Mouse (Mus musculus) liver (tissue): ENCODE measurements around the gene Dnah1.

Experiments used
- DNase-seq: peaks from one replicate; pipeline ENCODE4 v3.0.0-alpha.2; 2020; ENCODE audit warnings: mixed read lengths

Dnah1 gene

DNA sequence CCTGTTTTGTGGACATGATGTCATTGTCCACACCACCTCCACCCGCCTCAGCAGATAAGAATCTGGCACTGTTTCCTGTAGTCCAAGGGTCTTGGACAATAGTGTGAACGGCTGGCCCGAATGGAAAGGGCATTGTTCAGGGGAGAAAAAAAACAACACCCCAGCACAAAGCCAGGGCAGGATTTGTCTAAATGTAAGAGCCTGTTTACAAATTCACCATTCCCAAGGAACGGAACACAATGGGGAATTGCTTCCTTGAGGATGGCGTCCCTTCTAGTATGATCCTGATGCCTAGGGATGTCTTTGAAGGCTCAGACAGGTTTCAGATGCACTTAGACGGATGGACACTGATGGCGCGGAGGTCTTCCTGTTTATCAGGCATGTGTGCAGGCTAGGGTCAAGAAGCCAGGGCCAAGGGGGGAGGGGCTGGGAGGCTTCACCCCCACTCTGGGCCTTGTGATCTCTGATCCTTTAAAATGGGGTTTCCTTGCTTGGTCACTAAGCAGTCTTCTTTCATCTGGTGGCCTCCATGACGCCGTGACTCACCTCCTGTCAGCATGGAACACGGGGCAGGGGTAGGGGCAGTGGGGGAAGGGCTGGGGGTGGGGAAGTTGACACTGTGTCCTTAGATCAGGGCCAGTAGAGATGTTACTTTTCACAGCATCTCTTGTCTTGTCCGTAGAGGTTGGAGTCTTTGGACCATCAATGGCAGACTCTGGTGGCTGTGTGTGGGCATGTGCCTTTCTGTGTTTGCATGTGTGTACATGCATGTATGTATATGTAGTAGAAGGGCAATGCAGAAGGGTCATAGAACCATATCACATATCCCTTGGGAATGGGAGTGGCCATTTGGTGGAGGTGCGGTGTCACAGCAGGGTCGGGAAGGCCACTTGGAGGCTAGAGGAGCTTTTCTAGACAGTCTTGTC lies 90.4 kb downstream of the Dnah1 start:
- no peak for DNase-seq

DNA sequence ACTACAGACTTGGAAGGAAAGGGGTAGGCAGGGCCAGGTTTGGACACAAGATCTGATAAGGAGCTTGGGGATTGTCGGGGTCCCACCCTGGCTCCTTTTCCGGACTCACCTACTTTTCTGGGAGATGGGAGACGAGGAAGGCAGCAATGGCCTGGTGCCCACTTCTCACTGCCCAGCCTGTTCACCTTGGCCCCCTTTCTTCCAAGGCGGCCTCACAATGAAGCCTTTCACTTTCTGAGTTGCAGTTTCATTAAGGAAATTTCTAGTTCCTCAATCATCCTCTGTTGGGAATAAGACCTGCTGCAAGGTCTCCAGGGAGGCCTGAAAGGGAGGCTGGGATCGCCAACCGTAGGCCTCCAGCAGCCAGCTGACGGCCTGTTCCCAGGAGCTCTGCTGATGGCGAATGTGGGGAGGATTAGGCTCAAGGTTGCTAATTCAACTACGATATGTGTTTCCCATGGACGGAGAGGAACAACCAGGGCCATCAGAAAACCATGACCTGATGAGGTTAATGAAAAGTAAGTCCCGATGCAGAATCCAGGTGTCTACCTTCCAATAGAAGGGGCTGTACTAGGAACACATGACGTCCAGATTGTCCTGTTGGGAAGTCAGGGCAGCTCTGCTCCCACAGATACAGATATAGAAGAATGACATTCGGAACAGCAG lies 91.2 kb downstream of the Dnah1 start:
- no peak for DNase-seq

DNA sequence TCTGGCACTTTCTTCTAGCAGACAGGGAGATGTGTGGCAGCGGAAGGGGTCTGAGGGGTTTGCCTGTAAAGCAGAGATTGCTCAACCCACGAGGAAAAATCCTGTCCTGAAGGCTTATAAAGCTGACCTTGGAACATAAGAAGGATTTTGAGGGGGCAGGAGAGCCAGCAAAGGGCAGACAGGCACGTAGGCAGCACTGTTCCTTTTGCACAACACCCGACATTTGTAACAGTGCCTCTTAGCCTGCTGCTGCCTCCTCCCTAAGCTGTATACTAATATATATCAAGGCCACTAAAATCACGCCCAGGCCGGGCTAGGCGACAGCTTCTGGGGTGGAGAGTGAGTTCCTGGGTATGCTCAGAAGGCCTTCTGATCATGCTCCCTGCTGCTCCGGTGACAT lies 93.3 kb downstream of the Dnah1 start:
- DNase-seq: no peak

DNA sequence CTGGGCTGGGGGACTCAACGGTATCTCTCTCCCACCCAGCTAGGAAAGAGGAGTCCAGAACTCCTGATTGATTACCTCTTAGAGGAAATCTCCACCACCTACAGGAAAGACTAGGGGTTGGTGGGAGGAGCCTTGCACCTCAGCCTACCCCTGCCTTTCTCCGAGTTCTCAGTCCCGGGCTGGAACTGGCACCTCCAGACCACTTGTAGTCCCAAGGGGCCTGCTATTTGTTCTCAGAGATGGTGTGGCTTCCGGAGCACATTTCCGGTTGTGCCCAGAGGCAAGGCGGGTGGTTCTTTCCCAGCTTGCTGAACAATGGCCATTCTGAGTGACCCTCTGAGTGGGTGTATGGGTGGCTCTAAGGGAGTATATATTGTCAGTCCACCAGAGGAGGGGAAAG lies 95.5 kb downstream of the Dnah1 start:
- DNase-seq: no peak

DNA sequence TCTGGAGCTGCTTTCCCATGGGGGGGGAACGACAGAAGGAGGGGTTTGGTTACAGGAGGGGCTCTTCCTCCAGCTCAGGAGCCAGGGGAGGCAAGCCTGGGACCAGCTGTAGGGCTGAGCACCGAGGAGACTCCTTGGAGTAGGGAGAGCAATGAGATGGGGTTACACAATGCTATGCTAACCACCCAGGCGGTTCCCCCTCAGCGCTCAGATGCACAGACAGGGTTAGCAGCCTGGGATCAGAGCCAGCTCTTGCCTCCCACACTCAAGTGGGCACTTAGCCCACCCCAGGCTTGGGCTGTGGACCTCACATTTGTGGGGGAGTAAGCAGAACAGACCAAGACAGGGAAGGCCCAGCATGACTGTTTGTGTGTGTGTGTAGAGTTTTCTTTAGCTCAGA lies 96.7 kb downstream of the Dnah1 start:
- peak; percentile 42 for DNase-seq

DNA sequence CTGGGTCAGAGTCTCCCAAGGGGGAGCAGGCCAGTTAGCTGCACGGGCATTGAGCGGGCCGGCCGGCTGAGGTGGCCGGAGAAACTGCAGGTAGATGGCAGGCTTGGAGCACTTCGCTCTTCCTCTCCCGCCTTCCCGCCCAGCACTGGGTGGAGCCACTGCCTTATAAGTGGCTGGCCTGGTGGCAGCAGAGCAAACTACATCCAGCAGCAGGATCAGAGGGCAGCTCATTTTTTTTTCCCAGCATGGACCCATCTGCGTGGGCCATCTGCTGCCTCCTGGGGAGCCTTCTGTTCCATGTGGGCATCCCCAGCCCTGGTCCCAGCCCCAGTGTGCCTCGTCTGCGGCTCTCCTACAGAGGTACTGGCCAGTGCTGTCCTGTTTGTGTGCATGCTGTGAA lies 106.0 kb downstream of the Dnah1 start, which contains the start of gene Sema3g:
Gene Sema3g (plus strand): TSS at position 195 of the 400 bp plus-strand sequence.
- peak; percentile 71 for DNase-seq

DNA sequence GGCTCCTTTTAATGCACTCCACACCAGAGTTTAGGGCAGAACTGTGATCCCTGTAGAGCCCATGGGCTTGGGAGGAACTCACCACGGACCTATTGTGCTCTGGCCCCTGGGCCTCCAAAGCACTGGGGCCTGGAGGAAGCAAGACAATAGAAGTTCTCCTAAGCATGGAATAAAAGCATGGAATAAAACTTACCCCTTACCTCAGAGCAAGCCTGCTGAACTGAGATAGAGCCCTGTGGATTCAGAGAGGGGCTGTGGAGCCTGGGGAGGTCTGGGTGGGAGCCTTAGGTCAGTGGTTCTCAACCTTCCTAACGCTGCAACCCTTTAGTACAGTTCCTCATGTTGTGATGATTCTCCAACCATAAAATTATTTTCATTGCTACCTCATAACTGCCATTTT lies 106.8 kb downstream of the Dnah1 start, which contains the start of gene Nisch:
Gene Nisch (minus strand): TSS at position 101 of the 400 bp plus-strand sequence.
- no peak for DNase-seq

DNA sequence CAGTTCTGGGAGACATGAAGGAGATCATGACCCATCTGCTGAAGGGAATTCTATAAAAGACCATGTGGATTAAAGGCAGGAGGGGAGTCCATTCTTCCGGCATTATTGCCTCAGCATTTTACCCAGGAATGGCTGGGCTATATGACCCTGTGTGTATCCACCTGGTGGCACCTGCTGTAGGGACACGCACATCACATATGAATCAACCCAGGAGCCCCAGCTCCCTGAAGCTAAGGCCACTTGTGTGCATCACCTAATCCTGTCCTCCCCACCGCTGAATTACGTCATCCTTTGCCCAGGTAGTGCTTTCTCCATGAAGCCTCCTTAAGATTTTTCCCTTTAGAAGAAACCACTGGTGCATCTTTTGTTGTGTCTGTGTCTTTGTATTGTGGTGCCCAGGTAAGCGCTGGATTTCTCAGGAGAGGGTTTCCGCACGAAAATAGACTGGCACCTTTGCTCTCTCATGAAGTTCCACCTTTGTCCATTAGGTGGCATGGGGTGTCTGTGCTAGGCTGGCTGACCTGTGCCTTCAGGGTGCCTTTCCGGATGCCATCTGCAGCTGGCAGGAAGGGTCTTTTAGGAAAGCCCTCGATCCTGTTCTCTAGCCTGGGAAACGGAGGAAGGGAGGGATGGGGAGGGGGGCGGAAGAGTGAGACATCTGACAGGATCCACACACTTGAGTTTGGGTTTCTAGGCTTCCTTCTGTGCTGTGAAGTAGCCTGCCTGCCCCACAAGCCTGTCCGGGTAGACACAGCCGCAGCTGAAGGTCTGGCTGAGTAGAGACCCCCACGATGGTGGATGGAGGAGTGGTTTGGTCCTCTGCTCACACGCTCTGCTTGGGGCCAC lies 108.3 kb downstream of the Dnah1 start:
- peak; percentile 52 for DNase-seq

DNA sequence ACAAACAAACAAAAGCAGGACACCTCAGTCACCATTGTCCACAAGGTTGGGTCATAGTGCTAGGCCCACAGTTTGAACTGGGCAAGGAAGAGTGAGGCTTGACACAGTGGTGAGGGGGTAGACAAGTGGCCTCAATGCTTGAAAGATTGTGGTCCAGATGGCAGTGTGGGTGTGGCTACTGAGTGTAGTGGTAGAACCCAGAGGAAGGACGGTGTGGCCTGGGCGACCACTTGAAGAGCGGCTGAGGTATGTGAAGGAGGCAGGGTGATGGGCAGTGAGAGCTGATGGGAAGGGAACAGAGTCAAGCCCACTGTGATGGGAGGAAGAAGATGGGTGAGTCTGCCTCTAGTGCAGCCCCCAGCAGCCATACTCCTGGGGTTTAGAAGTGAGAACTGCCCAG lies 109.0 kb downstream of the Dnah1 start:
- DNase-seq: no peak

DNA sequence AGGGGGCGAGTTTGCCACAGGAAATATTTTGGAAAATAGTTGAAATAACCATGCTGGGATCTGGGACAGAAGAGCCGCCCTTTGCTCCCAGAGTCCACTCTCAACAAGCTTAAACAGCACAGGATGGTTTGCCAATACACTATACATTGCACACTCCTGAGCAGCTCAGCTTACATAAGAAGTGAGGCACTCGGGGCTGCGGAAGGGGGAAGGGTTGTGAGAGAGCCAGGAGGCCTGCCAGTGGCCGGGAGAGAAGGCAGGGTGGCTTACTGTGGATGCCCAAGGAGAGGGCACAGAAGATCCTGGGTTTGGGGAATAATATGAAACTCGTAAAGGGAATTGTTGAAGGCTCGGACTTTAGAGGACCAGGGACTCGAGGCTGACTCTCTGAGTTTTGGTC lies 109.8 kb downstream of the Dnah1 start:
- peak; percentile 25 for DNase-seq

DNA sequence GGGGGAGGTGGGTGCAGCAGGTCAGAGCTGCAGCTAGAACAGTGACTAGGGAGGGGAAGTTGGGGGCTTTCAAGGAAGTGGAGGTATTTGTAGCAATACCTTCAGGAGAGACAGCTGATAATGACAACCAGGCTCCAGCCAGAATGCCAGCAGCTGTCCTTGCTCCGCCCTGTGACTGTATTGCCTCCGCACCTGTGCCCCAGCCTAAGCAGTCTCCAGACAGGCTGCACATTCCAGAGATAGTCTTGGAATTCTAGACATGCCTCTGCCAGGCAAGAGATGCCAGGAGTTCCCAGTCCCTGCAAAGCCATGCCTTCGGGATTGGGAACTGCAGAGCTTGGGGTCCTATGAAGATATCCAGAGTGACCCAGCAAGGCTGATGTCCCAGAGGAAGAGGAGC lies 111.2 kb downstream of the Dnah1 start:
- DNase-seq: no peak

DNA sequence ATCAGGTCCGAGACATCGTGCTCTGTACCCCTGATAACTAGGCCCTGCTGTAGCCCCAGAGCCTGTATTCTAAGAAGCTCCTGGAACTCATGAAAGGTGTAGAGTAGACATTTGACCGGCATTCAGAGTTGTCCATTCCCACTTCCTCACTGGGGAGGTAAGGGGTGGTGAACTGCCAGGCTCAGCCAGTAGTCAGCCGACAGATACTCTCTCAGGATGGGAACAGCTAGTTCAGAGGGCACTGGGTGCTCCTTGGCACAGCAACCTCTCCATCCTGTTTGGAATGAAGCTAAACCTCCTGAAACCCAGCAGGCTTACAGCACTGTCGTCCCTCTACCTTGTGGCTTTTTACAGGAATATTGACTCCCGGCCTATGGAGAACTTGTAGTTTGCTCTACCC lies 111.8 kb downstream of the Dnah1 start:
- no peak for DNase-seq
